In the genomic region with DNA sequence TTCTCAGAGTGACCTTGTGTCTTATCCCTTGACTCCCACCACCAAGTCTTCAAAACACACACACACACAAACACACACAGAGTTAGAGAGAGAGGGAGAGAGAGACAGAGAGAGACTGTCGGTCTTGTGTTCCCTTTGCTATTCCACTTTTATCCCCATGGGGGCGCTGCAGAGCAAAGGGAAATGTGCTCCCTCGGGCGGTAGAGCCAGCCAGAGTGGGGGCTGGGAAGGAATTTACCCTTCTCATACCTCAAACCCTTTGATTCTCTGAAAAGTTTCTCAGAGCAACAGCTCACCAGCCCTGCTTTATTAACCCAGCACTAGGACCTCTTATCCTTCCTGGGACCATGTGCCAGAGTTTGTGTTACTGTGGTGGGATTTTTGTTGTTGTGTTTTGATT, we compare ENCODE assay signal across 9 mouse cellular contexts. TPM values are rescaled to one million over a fixed set of nuclear protein-coding genes. Genes with fewer than 3 reads are reported as not detected.
A peak's percentile ranks its signal among the peaks of the same experiment; 100 is the strongest.
DNase-seq lines count a peak whose midpoint lies in the region; ATAC-seq and TF ChIP-seq lines count a peak whose summit lies in the region.
"Had no signal": no experiment of that assay in that cellular context is flagged by ENCODE, and none has a peak within 500 bp of the region (broad histone marks: within the 10 kb centered on the region; RNA-seq: fewer than 3 reads in every experiment).

No protein-coding gene starts in this region.

- H3K9me3 ChIP-seq in midbrain, embryonic 11.5 days (ENCODE audit: control insufficient read depth, low read length): no peaks in the 10 kb centered on the region
- no peaks in the 10 kb centered on the region for H3K9me3 ChIP-seq in midbrain, embryonic 15.5 days
- no peaks in the 10 kb centered on the region for H3K9me3 ChIP-seq in kidney, postnatal 0 days (replicated peaks; ENCODE audit: low read length)
- H3K9me3 ChIP-seq in liver, embryonic 14.5 days (ENCODE audit: control insufficient read depth, low read length): no peaks in the 10 kb centered on the region
- H3K9me3 ChIP-seq: embryonic facial prominence, embryonic 13.5 days had no signal

- H3K4me3 ChIP-seq in midbrain, embryonic 11.5 days (ENCODE audit: low read depth, low read length): no peak overlapping the region
- H3K4me3 ChIP-seq in midbrain, embryonic 15.5 days: no peak overlapping the region
- peak overlapping the region; percentile 94 for H3K4me3 ChIP-seq in gastrocnemius, adult 2 months
- H3K4me3 ChIP-seq in kidney, postnatal 0 days (replicated peaks; ENCODE audit: low read depth, low read length): no peak overlapping the region
- H3K4me3 ChIP-seq in liver, embryonic 14.5 days (ENCODE audit: insufficient read depth in 1 of 2, low read depth in 2 of 2, low read length in 2 of 2): no peak overlapping the region
- H3K4me3 ChIP-seq: embryonic facial prominence, embryonic 13.5 days had no signal

- 2% methylated on average over 4 of the region's 4 CpGs for WGBS in midbrain, embryonic 11.5 days
- 5% methylated on average over 4 of the region's 4 CpGs for WGBS in midbrain, embryonic 15.5 days
- 6% methylated on average over 4 of the region's 4 CpGs for WGBS in kidney, postnatal 0 days
- WGBS in liver, embryonic 14.5 days (ENCODE audit: insufficient replicate concordance): under 1% methylated on average over 4 of the region's 4 CpGs

- intact Hi-C loops in gastrocnemius, adult 2 months (cut with DNase I): loop anchor here (5.0 kb wide), 3 partner anchors 166 to 401 kb away; a partner anchor contains a TSS

- no peak for TF ChIP-seq EP300 in liver, embryonic 14.5 days (IDR thresholded peaks at IDR 0.05; ENCODE audit: low read depth)

- no peak overlapping the region for H3K27ac ChIP-seq in midbrain, embryonic 11.5 days (ENCODE audit: low read depth, low read length)
- H3K27ac ChIP-seq in midbrain, embryonic 15.5 days: no peak overlapping the region
- H3K27ac ChIP-seq in gastrocnemius, adult 2 months: peak overlapping the region; percentile 99
- no peak overlapping the region for H3K27ac ChIP-seq in kidney, postnatal 0 days
- no peak overlapping the region for H3K27ac ChIP-seq in liver, embryonic 14.5 days
- H3K27ac ChIP-seq: embryonic facial prominence, embryonic 13.5 days had no signal

- H3K4me1 ChIP-seq in midbrain, embryonic 11.5 days (ENCODE audit: control insufficient read depth, insufficient read depth, low read length): peaks cover 10% of the 10 kb centered on the region
- H3K4me1 ChIP-seq in midbrain, embryonic 15.5 days: peaks cover 17% of the 10 kb centered on the region
- H3K4me1 ChIP-seq in kidney, postnatal 0 days (replicated peaks; ENCODE audit: insufficient read depth, low read length): peaks cover 15% of the 10 kb centered on the region
- peaks cover 0 to 17% of the 10 kb centered on the region in 2 experiments; a peak in 2 of 4 replicates for H3K4me1 ChIP-seq in liver, embryonic 14.5 days (replicated peaks; ENCODE audit: control insufficient read depth in 2 of 2, insufficient read depth in 2 of 2, low read length in 1 of 2)

- ATAC-seq in midbrain, embryonic 11.5 days (ENCODE audit: low FRiP score): 0 out of 2 replicates have a peak, but pooled peaks have one; percentile 10
- ATAC-seq in midbrain, embryonic 15.5 days (replicated peaks): no peak
- no peak for ATAC-seq in kidney, postnatal 0 days (replicated peaks; ENCODE audit: low FRiP score, low read depth)
- no peak for ATAC-seq in liver, embryonic 14.5 days (ENCODE audit: insufficient read depth)

- peaks cover 9% of the 10 kb centered on the region; the same call in 1 of the 2 replicates for H3K27me3 ChIP-seq in midbrain, embryonic 11.5 days (ENCODE audit: control insufficient read depth, insufficient read depth, low read length)
- peaks cover 7% of the 10 kb centered on the region; the same call in 1 of the 2 replicates for H3K27me3 ChIP-seq in midbrain, embryonic 15.5 days (replicated peaks)
- H3K27me3 ChIP-seq in kidney, postnatal 0 days (ENCODE audit: insufficient read depth, low read length): no peaks in the 10 kb centered on the region
- H3K27me3 ChIP-seq in liver, embryonic 14.5 days (ENCODE audit: control insufficient read depth, insufficient read depth, low read length): peaks cover 55% of the 10 kb centered on the region

- no peak overlapping the region for H3K9ac ChIP-seq in midbrain, embryonic 11.5 days (ENCODE audit: low read length)
- no peak overlapping the region for H3K9ac ChIP-seq in midbrain, embryonic 15.5 days
- H3K9ac ChIP-seq in kidney, postnatal 0 days (ENCODE audit: low read depth, low read length): no peak overlapping the region
- H3K9ac ChIP-seq in liver, embryonic 14.5 days (replicated peaks): no peak overlapping the region
- H3K9ac ChIP-seq: embryonic facial prominence, embryonic 13.5 days had no signal

- peak; percentile 98 for DNase-seq in midbrain, embryonic 11.5 days (ENCODE audit: low spot score, missing footprints)
- peak; percentile 96 to 98 for DNase-seq in cerebellum, postnatal 10 days
- DNase-seq in gastrocnemius, adult 2 months: peak; percentile 94
- DNase-seq in kidney, postnatal 0 days (ENCODE audit: low spot score): peak; percentile 87
- DNase-seq in liver, embryonic 14.5 days (ENCODE audit: low read depth in 3 of 3, low spot score in 3 of 3): peak in 2 of 3 experiments; percentile 42 to 47
- peak; percentile 72 for DNase-seq in ovary, postnatal 10 days (ENCODE audit: low spot score)
- peak; percentile 98 for DNase-seq in thymus, postnatal 14 days

- no peaks in the 10 kb centered on the region for H3K36me3 ChIP-seq in midbrain, embryonic 11.5 days (ENCODE audit: control insufficient read depth, insufficient read depth, low read length)
- H3K36me3 ChIP-seq in midbrain, embryonic 15.5 days (replicated peaks): no peaks in the 10 kb centered on the region
- H3K36me3 ChIP-seq in kidney, postnatal 0 days (ENCODE audit: insufficient read depth, low read length): no peaks in the 10 kb centered on the region
- H3K36me3 ChIP-seq in liver, embryonic 14.5 days (replicated peaks; ENCODE audit: control insufficient read depth, insufficient read depth, low read depth): no peaks in the 10 kb centered on the region
- H3K36me3 ChIP-seq: embryonic facial prominence, embryonic 13.5 days had no signal

- peak; percentile 96; the same call in 1 of the 2 replicates for TF ChIP-seq CTCF in gastrocnemius, adult 2 months (IDR thresholded peaks at IDR 0.05)
- TF ChIP-seq CTCF in kidney, postnatal 0 days (IDR thresholded peaks at IDR 0.05; ENCODE audit: low read depth): peak; percentile 94
- TF ChIP-seq CTCF in liver, embryonic 14.5 days (IDR thresholded peaks at IDR 0.05; ENCODE audit: low read depth): peak; percentile 84

- H3K4me2 ChIP-seq in midbrain, embryonic 11.5 days: no peak overlapping the region
- H3K4me2 ChIP-seq in midbrain, embryonic 15.5 days: no peak overlapping the region
- H3K4me2 ChIP-seq in kidney, postnatal 0 days (ENCODE audit: low read length): no peak overlapping the region
- no peak overlapping the region; the same call in 1 of the 2 replicates for H3K4me2 ChIP-seq in liver, embryonic 14.5 days (ENCODE audit: low read depth)

RNA-seq across cellular contexts. Expression of a gene that starts 2.5 kb away (rescaled TPM):
- 0.11 TPM in 1 of 2 replicates, not detected in the other for polyA plus RNA-seq in midbrain, embryonic 11.5 days (2014; fragmentation: Nextera tagmentation; extraction: Ambion mirVana)
- polyA plus RNA-seq in midbrain, embryonic 15.5 days (2015; fragmentation: Nextera tagmentation; extraction: Ambion mirVana): 0.47 and 0.57 TPM in 2 replicates
- 10 to 100 TPM; 62.7 to 71.2 TPM for total RNA-seq in gastrocnemius, adult 2 months (2021)
- polyA plus RNA-seq in kidney, postnatal 0 days (2015; fragmentation: Nextera tagmentation; extraction: Ambion mirVana): 0.74 and 0.80 TPM in 2 replicates
- 0.56 and 0.63 TPM in 2 replicates for polyA plus RNA-seq in liver, embryonic 14.5 days (2012; rRNA removed)
- 0.15 and 0.19 TPM in 2 replicates for polyA plus RNA-seq in liver, embryonic 14.5 days (2014; fragmentation: Nextera tagmentation; extraction: Ambion mirVana)

RNA-seq across cellular contexts. Expression of a gene that starts 2.9 kb away (rescaled TPM):
- not detected in 2 replicates for polyA plus RNA-seq in midbrain, embryonic 11.5 days (2014; fragmentation: Nextera tagmentation; extraction: Ambion mirVana)
- polyA plus RNA-seq in midbrain, embryonic 15.5 days (2015; fragmentation: Nextera tagmentation; extraction: Ambion mirVana): not detected in 2 replicates
- not detected for total RNA-seq in gastrocnemius, adult 2 months (2021)
- not detected in 2 replicates for polyA plus RNA-seq in kidney, postnatal 0 days (2015; fragmentation: Nextera tagmentation; extraction: Ambion mirVana)
- polyA plus RNA-seq in liver, embryonic 14.5 days (2012; rRNA removed): not detected in 2 replicates
- not detected in 2 replicates for polyA plus RNA-seq in liver, embryonic 14.5 days (2014; fragmentation: Nextera tagmentation; extraction: Ambion mirVana)
- polyA plus RNA-seq: embryonic facial prominence, embryonic 13.5 days had no signal

RNA-seq across cellular contexts. Expression of a gene that starts 59.0 kb away (rescaled TPM):
- polyA plus RNA-seq in midbrain, embryonic 11.5 days (2014; fragmentation: Nextera tagmentation; extraction: Ambion mirVana): not detected in 2 replicates
- polyA plus RNA-seq in midbrain, embryonic 15.5 days (2015; fragmentation: Nextera tagmentation; extraction: Ambion mirVana): 0.11 and 0.22 TPM in 2 replicates
- total RNA-seq in gastrocnemius, adult 2 months (2021): not detected
- polyA plus RNA-seq in kidney, postnatal 0 days (2015; fragmentation: Nextera tagmentation; extraction: Ambion mirVana): not detected in 2 replicates
- not detected in 2 replicates for polyA plus RNA-seq in liver, embryonic 14.5 days (2012; rRNA removed)
- polyA plus RNA-seq in liver, embryonic 14.5 days (2014; fragmentation: Nextera tagmentation; extraction: Ambion mirVana): not detected in 2 replicates

Comparison
In these comparisons a context has a peak if more than half of its experiments do, and no peak if none do; other contexts are left out.
1. DNase-seq: peak in every context shown above with its lines; median percentile 98 in midbrain, embryonic 11.5 days; 98 in thymus, postnatal 14 days; 97 in cerebellum, postnatal 10 days; 94 in gastrocnemius, adult 2 months; 87 in kidney, postnatal 0 days; 72 in ovary, postnatal 10 days; 44 in liver, embryonic 14.5 days.